Mouse (Mus musculus): ENCODE measurements around the gene Myo1e.

GRCm38 (mm10) chr9:70439959-70440358 lies 232.8 kb downstream of the Myo1e start:
- TF ChIP-seq CTCF (IDR thresholded peaks at IDR 0.05; ENCODE audit: low read depth, low read length) (no peak), GATA1 (IDR thresholded peaks at IDR 0.05; ENCODE audit: borderline replicate concordance, low read length) (no peak)

All from G1E (cell line).